Mouse (Mus musculus) E14TG2a.4 (cell line): ENCODE measurements around the gene Snrpd2.

Source experiments
- CTCF ChIP-seq: conservative IDR thresholded peaks from 2 replicates; pipeline ENCODE4 v1.5.1; 2014; ENCODE audit warnings: low read length
- NANOG ChIP-seq: IDR thresholded peaks from 2 replicates; pipeline ENCODE4 v1.6.1; 2014; ENCODE audit warnings: borderline replicate concordance, low read length, mixed read lengths
- POU5F1 ChIP-seq: IDR thresholded peaks from 2 replicates; pipeline ENCODE4 v1.6.1; 2014; ENCODE audit warnings: low read length, borderline replicate concordance

DNA sequence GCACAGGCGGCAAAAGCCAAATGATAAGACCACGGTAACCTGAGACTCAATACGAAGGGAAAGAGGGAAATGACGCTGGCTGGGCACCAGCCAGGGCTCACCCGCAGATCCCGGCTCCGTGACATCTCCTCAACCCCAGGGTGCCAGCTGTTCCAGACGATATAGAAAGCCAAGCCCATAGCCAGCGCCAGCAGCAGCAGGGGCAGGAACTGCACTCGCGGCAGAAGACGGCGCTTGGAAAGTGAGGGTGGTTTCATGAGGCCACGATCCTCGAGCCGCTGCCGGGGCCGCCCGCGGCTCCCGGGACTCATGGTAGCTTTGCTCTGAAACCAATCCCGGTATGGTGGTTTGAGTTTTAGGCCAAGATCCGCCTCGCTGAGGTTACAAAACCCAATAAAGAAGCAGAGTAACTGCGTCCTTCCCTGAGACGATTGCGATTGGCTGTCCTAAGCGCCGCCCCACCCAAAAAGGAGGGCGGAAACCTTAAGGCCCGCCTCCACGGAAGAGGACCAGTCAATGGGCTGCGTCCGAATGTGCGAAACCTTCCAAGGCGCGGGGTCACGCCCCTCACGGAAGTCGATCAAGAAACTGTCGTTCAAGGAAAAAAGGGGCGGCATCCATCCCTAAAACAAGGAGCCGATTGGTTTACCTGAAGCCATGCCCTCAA is 514 bp upstream of the Snrpd2 start, which contains the start of gene Qpctl:
- TF ChIP-seq CTCF (no peak), POU5F1 (no peak), NANOG (no peak)
